Mouse (Mus musculus) neural tube, embryonic 14.5 days (tissue): Measurements from ENCODE around the gene Nacc2. TPM values are rescaled to one million over a fixed set of nuclear protein-coding genes. Genes with fewer than 3 reads are reported as not detected.

Source experiments
- ATAC-seq: fragments of 200-750 bp; cut with Nextera tagmentation; 2 replicates; pipeline ENCODE4 v1.8.0; 2017; ENCODE audit warnings: low read depth, mild to moderate bottlenecking, moderate TSS enrichment, moderate library complexity
- H3K27ac ChIP-seq: fragments of 300-500 bp; sonication (generic); 2 replicates; pipeline ENCODE4 v1.5.1; 2014; ENCODE audit warnings: low read depth, mild to moderate bottlenecking, control low read depth, low read length, moderate library complexity, mixed read lengths
- H3K27me3 ChIP-seq: fragments of 300-500 bp; sonication (generic); 2 replicates; pipeline ENCODE4 v1.6.1; 2014; ENCODE audit warnings: low read length; ENCODE audit not compliant: control insufficient read depth, insufficient read depth
- H3K36me3 ChIP-seq: fragments of 300-500 bp; sonication (generic); 2 replicates; pipeline ENCODE4 v1.6.1; 2014; ENCODE audit warnings: low read length, mixed read lengths; ENCODE audit not compliant: control insufficient read depth, insufficient read depth
- H3K4me1 ChIP-seq: fragments of 300-500 bp; sonication (generic); 2 replicates; pipeline ENCODE4 v1.6.1; 2014; ENCODE audit warnings: low read length; ENCODE audit not compliant: control insufficient read depth, insufficient read depth
- H3K4me2 ChIP-seq: fragments of 300-500 bp; sonication (generic); 2 replicates; pipeline ENCODE4 v1.6.1; 2014; ENCODE audit warnings: mild to moderate bottlenecking, low read depth, low read length, control low read depth
- H3K4me3 ChIP-seq: fragments of 300-500 bp; sonication (generic); 2 replicates; pipeline ENCODE4 v1.5.1; 2014; ENCODE audit warnings: low read depth, low read length, control low read depth, mixed read lengths
- H3K9ac ChIP-seq: fragments of 300-500 bp; sonication (generic); replicated peaks from 2 replicates; pipeline ENCODE4 v1.6.1; 2014; ENCODE audit warnings: low read depth, mild to moderate bottlenecking, control low read depth, low read length, mixed read lengths
- H3K9me3 ChIP-seq: fragments of 300-500 bp; sonication (generic); 2 replicates; pipeline ENCODE4 v1.6.1; 2016; ENCODE audit warnings: low read length; ENCODE audit not compliant: control insufficient read depth
- WGBS: fragments of 180-500 bp; shearing (Covaris S2); extraction: QIAGEN DNeasy Blood & Tissue Kit; methylation state at CpG from one replicate; pipeline ENCODE4 v1.1.7; 2014; 5-methylcytosine and 5-hydroxymethylcytosine counted together
- polyA plus RNA-seq: library from polyadenylated mRNA; unstranded; fragments of >200 nt; fragmentation: Nextera tagmentation; extraction: Ambion mirVana; gene quantifications from 2 replicates; pipeline ENCODE4 v1.2.1, GENCODE M21; 2014

The Nacc2 gene
- polyA plus RNA-seq, result 14.5 and 18.3 TPM in 2 replicates

- Histone ChIP-seq H3K27me3 (peaks cover 16% of the 10 kb centered on the region), H3K9ac (peak within 1 kb of the TSS; percentile 63), H3K4me2 (peak within 1 kb of the TSS; percentile 98), H3K4me1 (peaks cover 7% of the 10 kb centered on the region; the same call in 1 of the 2 replicates), H3K27ac (no peak within 1 kb of the TSS), H3K9me3 (no peaks in the 10 kb centered on the region), H3K36me3 (no peaks in the 10 kb centered on the region), H3K4me3 (peak within 1 kb of the TSS; percentile 65)
- 30% methylated on average over 9 of the region's 9 CpGs for WGBS
- ATAC-seq, result peak; percentile 35; the same call in 1 of the 2 replicates
Measured at GRCm38 (mm10) chr2:26123079-26123648, at the start of gene Nacc2. Nacc2 (minus strand) TSS chr2:26123220.

GRCm38 (mm10) chr2:26172166-26172565, 49.1 kb upstream of the Nacc2 start:
- Histone ChIP-seq H3K9me3 (no peaks in the 10 kb centered on the region), H3K4me2 (no peak overlapping the region), H3K27me3 (no peaks in the 10 kb centered on the region), H3K4me3 (no peak overlapping the region), H3K36me3 (no peaks in the 10 kb centered on the region), H3K9ac (no peak overlapping the region), H3K4me1 (no peaks in the 10 kb centered on the region), H3K27ac (no peak overlapping the region)
- no peak for ATAC-seq
- WGBS, result 90% methylated on average over 2 of the region's 2 CpGs

- Histone ChIP-seq H3K27ac (no peak overlapping the region), H3K27me3 (no peaks in the 10 kb centered on the region), H3K9ac (no peak overlapping the region), H3K4me3 (no peak overlapping the region), H3K4me1 (no peaks in the 10 kb centered on the region), H3K4me2 (no peak overlapping the region), H3K9me3 (no peaks in the 10 kb centered on the region), H3K36me3 (no peaks in the 10 kb centered on the region)
- WGBS, result 52% methylated on average over 2 of the region's 2 CpGs
- ATAC-seq, result no peak
Measured at GRCm38 (mm10) chr2:26170376-26170775, 47.4 kb upstream of the Nacc2 start.

GRCm38 (mm10) chr2:26168843-26169579, 46.0 kb upstream of the Nacc2 start:
- H3K4me3 ChIP-seq, result no peak overlapping the region
- H3K27me3 ChIP-seq, result no peaks in the 10 kb centered on the region
- no peak overlapping the region for H3K27ac ChIP-seq
- WGBS, result 20% methylated on average over 11 of the region's 11 CpGs
- peak; percentile 44; the same call in 1 of the 2 replicates for ATAC-seq
- no peaks in the 10 kb centered on the region for H3K36me3 ChIP-seq
- no peak overlapping the region for H3K9ac ChIP-seq
- no peaks in the 10 kb centered on the region for H3K4me1 ChIP-seq
- no peaks in the 10 kb centered on the region for H3K9me3 ChIP-seq
- H3K4me2 ChIP-seq, result no peak overlapping the region

GRCm38 (mm10) chr2:26166890-26167289, 43.9 kb upstream of the Nacc2 start:
- 80% methylated on average over 3 of the region's 3 CpGs for WGBS

GRCm38 (mm10) chr2:26158064-26158463, 35.0 kb upstream of the Nacc2 start:
- Histone ChIP-seq H3K4me1 (peaks cover 21% of the 10 kb centered on the region), H3K9ac (no peak overlapping the region), H3K4me2 (no peak overlapping the region), H3K9me3 (no peaks in the 10 kb centered on the region), H3K27ac (no peak overlapping the region), H3K36me3 (no peaks in the 10 kb centered on the region), H3K27me3 (no peaks in the 10 kb centered on the region), H3K4me3 (no peak overlapping the region)
- ATAC-seq, result peak; percentile 19
- 30% methylated on average over 9 of the region's 9 CpGs for WGBS

More at GRCm38 (mm10) chr2:26166890-26167289, 43.9 kb upstream of the Nacc2 start:
- Histone ChIP-seq H3K4me1 (no peaks in the 10 kb centered on the region), H3K9me3 (no peaks in the 10 kb centered on the region), H3K36me3 (no peaks in the 10 kb centered on the region), H3K27me3 (no peaks in the 10 kb centered on the region), H3K4me2 (no peak overlapping the region), H3K9ac (no peak overlapping the region), H3K4me3 (no peak overlapping the region), H3K27ac (no peak overlapping the region)
- no peak for ATAC-seq

- ATAC-seq, result peak; percentile 68
- H3K27me3 ChIP-seq, result no peaks in the 10 kb centered on the region
- no peak overlapping the region for H3K4me3 ChIP-seq
- H3K9me3 ChIP-seq, result no peaks in the 10 kb centered on the region
- H3K4me1 ChIP-seq, result peaks cover 21% of the 10 kb centered on the region
- peak overlapping the region; percentile 12; the same call in 1 of the 2 replicates for H3K27ac ChIP-seq
- 35% methylated on average over 10 of the region's 10 CpGs for WGBS
- no peak overlapping the region for H3K9ac ChIP-seq
- no peak overlapping the region for H3K4me2 ChIP-seq
- H3K36me3 ChIP-seq, result no peaks in the 10 kb centered on the region
Measured at GRCm38 (mm10) chr2:26156191-26156977, 33.4 kb upstream of the Nacc2 start.

GRCm38 (mm10) chr2:26155737-26156136, 32.7 kb upstream of the Nacc2 start:
- Histone ChIP-seq H3K36me3 (no peaks in the 10 kb centered on the region), H3K4me3 (no peak overlapping the region), H3K4me2 (no peak overlapping the region), H3K9me3 (no peaks in the 10 kb centered on the region), H3K4me1 (peaks cover 21% of the 10 kb centered on the region), H3K27me3 (no peaks in the 10 kb centered on the region), H3K9ac (no peak overlapping the region), H3K27ac (no peak overlapping the region)
- no peak for ATAC-seq
- 73% methylated on average over 3 of the region's 3 CpGs for WGBS

GRCm38 (mm10) chr2:26154586-26154985, 31.6 kb upstream of the Nacc2 start:
- Histone ChIP-seq H3K9ac (no peak overlapping the region), H3K4me2 (no peak overlapping the region), H3K9me3 (no peaks in the 10 kb centered on the region), H3K4me1 (peaks cover 21% of the 10 kb centered on the region), H3K27ac (no peak overlapping the region), H3K4me3 (no peak overlapping the region), H3K27me3 (no peaks in the 10 kb centered on the region), H3K36me3 (no peaks in the 10 kb centered on the region)
- ATAC-seq, result no peak
- 69% methylated on average over 5 of the region's 5 CpGs for WGBS
